Mouse (Mus musculus) heart, embryonic 11.5 days (tissue): ENCODE data around the gene Tfap2a. TPM values are rescaled to one million over a fixed set of nuclear protein-coding genes. Genes with fewer than 3 reads are reported as not detected.

ENCODE experiments used
- ATAC-seq: fragments of 200-750 bp; cut with Nextera tagmentation; replicated peaks from 2 replicates; pipeline ENCODE4 v1.8.0; 2017; ENCODE audit warnings: moderate library complexity; ENCODE audit not compliant: insufficient number of reproducible peaks, low FRiP score, low TSS enrichment
- H3K27ac ChIP-seq: fragments of 300-500 bp; sonication (generic); 2 replicates; pipeline ENCODE4 v1.5.1; 2014; ENCODE audit warnings: mild to moderate bottlenecking, low read depth, low read length
- H3K27me3 ChIP-seq: fragments of 300-500 bp; sonication (generic); 2 replicates; pipeline ENCODE4 v1.6.1; 2014; ENCODE audit warnings: mild to moderate bottlenecking, low read length, mixed read lengths; ENCODE audit not compliant: control insufficient read depth, insufficient read depth
- H3K36me3 ChIP-seq: fragments of 300-500 bp; sonication (generic); 2 replicates; pipeline ENCODE4 v1.6.1; 2014; ENCODE audit warnings: mild to moderate bottlenecking, low read length, moderate library complexity, mixed read lengths; ENCODE audit not compliant: control insufficient read depth, insufficient read depth
- H3K4me1 ChIP-seq: fragments of 300-500 bp; sonication (generic); 2 replicates; pipeline ENCODE4 v1.6.1; 2014; ENCODE audit warnings: low read length; ENCODE audit not compliant: control insufficient read depth, insufficient read depth
- H3K4me2 ChIP-seq: fragments of 300-500 bp; sonication (generic); 2 replicates; pipeline ENCODE4 v1.6.1; 2014; ENCODE audit warnings: mild to moderate bottlenecking, moderate library complexity
- H3K4me3 ChIP-seq: fragments of 300-500 bp; sonication (generic); 2 replicates; pipeline ENCODE4 v1.5.1; 2014; ENCODE audit warnings: low read depth, low read length
- H3K9ac ChIP-seq: fragments of 300-500 bp; sonication (generic); 2 replicates; pipeline ENCODE4 v1.6.1; 2014; ENCODE audit warnings: mild to moderate bottlenecking, low read depth, low read length, moderate library complexity
- H3K9me3 ChIP-seq: fragments of 300-500 bp; sonication (generic); replicated peaks from 2 replicates; pipeline ENCODE4 v1.6.1; 2016; ENCODE audit warnings: low read length; ENCODE audit not compliant: control insufficient read depth
- WGBS: fragments of 180-500 bp; shearing (Covaris S2); extraction: QIAGEN DNeasy Blood & Tissue Kit; methylation state at CpG from one replicate; pipeline ENCODE4 v1.1.7; 2014; ENCODE audit not compliant: insufficient replicate concordance; 5-methylcytosine and 5-hydroxymethylcytosine counted together
- polyA plus RNA-seq: library from polyadenylated mRNA; unstranded; fragments of >200 nt; fragmentation: Nextera tagmentation; extraction: Ambion mirVana; gene quantifications from 2 replicates; pipeline ENCODE4 v1.2.1, GENCODE M21; 2014

Gene Tfap2a
- polyA plus RNA-seq, 1 experiment from 2014 or later, result 0.39 TPM

- no peaks in the 10 kb centered on the region for H3K9me3 ChIP-seq
- no peak overlapping the region; the same call in 1 of the 2 replicates for H3K27ac ChIP-seq
- no peaks in the 10 kb centered on the region for H3K36me3 ChIP-seq
- peak overlapping the region; percentile 93 for H3K4me2 ChIP-seq
- under 1% methylated on average over 66 of the region's 70 CpGs for WGBS
- peak overlapping the region; percentile 59 for H3K9ac ChIP-seq
- peak; percentile 95 for ATAC-seq
- H3K4me1 ChIP-seq, result no peaks in the 10 kb centered on the region
- H3K4me3 ChIP-seq, result peak overlapping the region; percentile 62
- H3K27me3 ChIP-seq, result peaks cover 57% of the 10 kb centered on the region
These were observed 15.2 kb downstream of the Tfap2a start for GRCm38 (mm10) chr13:40722741-40723597.

GRCm38 (mm10) chr13:40719741-40720082 lies 18.5 kb downstream of the Tfap2a start:
- WGBS, result 13% methylated on average over 9 of the region's 9 CpGs
- no peak overlapping the region for H3K9ac ChIP-seq
- H3K9me3 ChIP-seq, result no peaks in the 10 kb centered on the region
- no peak overlapping the region; the same call in 1 of the 2 replicates for H3K4me3 ChIP-seq
- peak overlapping the region; percentile 41 for H3K4me2 ChIP-seq
- peaks cover 60% of the 10 kb centered on the region for H3K27me3 ChIP-seq
- H3K4me1 ChIP-seq, result peaks cover 4% of the 10 kb centered on the region; the same call in 1 of the 2 replicates
- no peak overlapping the region for H3K27ac ChIP-seq
- ATAC-seq, result no peak
- no peaks in the 10 kb centered on the region for H3K36me3 ChIP-seq

GRCm38 (mm10) chr13:40719066-40719740 lies 19.0 kb downstream of the Tfap2a start:
- Histone ChIP-seq H3K27ac (no peak overlapping the region), H3K9me3 (no peaks in the 10 kb centered on the region), H3K27me3 (peaks cover 62% of the 10 kb centered on the region), H3K4me1 (peaks cover 4% of the 10 kb centered on the region; the same call in 1 of the 2 replicates), H3K9ac (no peak overlapping the region), H3K36me3 (no peaks in the 10 kb centered on the region), H3K4me2 (peak overlapping the region; percentile 41), H3K4me3 (no peak overlapping the region; the same call in 1 of the 2 replicates)
- no peak for ATAC-seq
- 18% methylated on average over 14 of the region's 14 CpGs for WGBS

GRCm38 (mm10) chr13:40716771-40717716 lies 21.1 kb downstream of the Tfap2a start:
- Histone ChIP-seq H3K27me3 (peaks cover 70% of the 10 kb centered on the region), H3K4me1 (peaks cover 4% of the 10 kb centered on the region; the same call in 1 of the 2 replicates), H3K9me3 (no peaks in the 10 kb centered on the region), H3K4me3 (peak overlapping the region; percentile 22), H3K9ac (no peak overlapping the region), H3K27ac (no peak overlapping the region), H3K4me2 (peak overlapping the region; percentile 58), H3K36me3 (no peaks in the 10 kb centered on the region)
- ATAC-seq, result no peak
- WGBS, result 6% methylated on average over 29 of the region's 37 CpGs

- H3K4me2 ChIP-seq, result no peak overlapping the region
- peaks cover 81% of the 10 kb centered on the region for H3K27me3 ChIP-seq
- H3K9me3 ChIP-seq, result no peaks in the 10 kb centered on the region
- ATAC-seq, result no peak
- 2% methylated on average over 2 of the region's 2 CpGs for WGBS
- H3K27ac ChIP-seq, result no peak overlapping the region
- H3K9ac ChIP-seq, result no peak overlapping the region
- peaks cover 4% of the 10 kb centered on the region; the same call in 1 of the 2 replicates for H3K4me1 ChIP-seq
- H3K4me3 ChIP-seq, result no peak overlapping the region
- no peaks in the 10 kb centered on the region for H3K36me3 ChIP-seq
These were observed 23.6 kb downstream of the Tfap2a start for GRCm38 (mm10) chr13:40714531-40714930.

GRCm38 (mm10) chr13:40713681-40714080 lies 24.5 kb downstream of the Tfap2a start:
- no peaks in the 10 kb centered on the region for H3K9me3 ChIP-seq
- no peak for ATAC-seq
- no peaks in the 10 kb centered on the region for H3K36me3 ChIP-seq
- H3K4me1 ChIP-seq, result peaks cover 4% of the 10 kb centered on the region; the same call in 1 of the 2 replicates
- peaks cover 84% of the 10 kb centered on the region for H3K27me3 ChIP-seq
- H3K4me3 ChIP-seq, result no peak overlapping the region
- H3K4me2 ChIP-seq, result no peak overlapping the region
- no peak overlapping the region for H3K9ac ChIP-seq
- no peak overlapping the region for H3K27ac ChIP-seq
- 12% methylated on average over 5 of the region's 5 CpGs for WGBS

GRCm38 (mm10) chr13:40713241-40713640 lies 24.9 kb downstream of the Tfap2a start:
- Histone ChIP-seq H3K36me3 (no peaks in the 10 kb centered on the region), H3K27me3 (peaks cover 87% of the 10 kb centered on the region), H3K4me1 (peaks cover 4% of the 10 kb centered on the region; the same call in 1 of the 2 replicates), H3K9me3 (no peaks in the 10 kb centered on the region), H3K9ac (no peak overlapping the region), H3K27ac (no peak overlapping the region), H3K4me3 (no peak overlapping the region), H3K4me2 (no peak overlapping the region)
- no peak for ATAC-seq
- 11% methylated on average over 4 of the region's 4 CpGs for WGBS

- Histone ChIP-seq H3K4me1 (peaks cover 4% of the 10 kb centered on the region; the same call in 1 of the 2 replicates), H3K9me3 (no peaks in the 10 kb centered on the region), H3K4me2 (no peak overlapping the region), H3K36me3 (no peaks in the 10 kb centered on the region), H3K27ac (no peak overlapping the region), H3K4me3 (no peak overlapping the region), H3K9ac (no peak overlapping the region), H3K27me3 (peaks cover 84% of the 10 kb centered on the region)
- WGBS, result 0% methylated on average over 4 of the region's 4 CpGs
- ATAC-seq, result no peak
These were observed 25.7 kb downstream of the Tfap2a start for GRCm38 (mm10) chr13:40712526-40712832.
